Mouse (Mus musculus): ENCODE data around the gene Itpkb. TPM values are rescaled to one million over a fixed set of nuclear protein-coding genes. Genes with fewer than 3 reads are reported as not detected.
A peak's percentile ranks its signal among the peaks of the same experiment; 100 is the strongest.

The Itpkb gene
- polyA plus RNA-seq (2015; fragmentation: Nextera tagmentation; extraction: Ambion mirVana), result 11.2 and 12.2 TPM in 2 replicates

- Histone ChIP-seq H3K4me2 (peak within 1 kb of the TSS; percentile 99), H3K4me1 (peaks cover 51% of the 10 kb centered on the region), H3K9ac (peak within 1 kb of the TSS; percentile 88), H3K27me3 (peaks cover 12% of the 10 kb centered on the region), H3K4me3 (peak within 1 kb of the TSS; percentile 66), H3K9me3 (no peaks in the 10 kb centered on the region), H3K36me3 (peaks cover 22% of the 10 kb centered on the region), H3K27ac (peak within 1 kb of the TSS; percentile 97)
- WGBS, result under 1% methylated on average over 19 of the region's 19 CpGs
- ATAC-seq (ENCODE audit: insufficient number of reproducible peaks, insufficient read depth, low FRiP score, low TSS enrichment, low read depth), result 0 out of 2 replicates have a peak, but pooled peaks have one; percentile 38
Measured at GRCm38 (mm10) chr1:180330145-180330706, at the start of gene Itpkb. Gene Itpkb, plus strand, starts transcription at chr1:180330485.

GRCm38 (mm10) chr1:180282581-180282980, 47.7 kb upstream of the Itpkb start:
- Histone ChIP-seq H3K4me3 (no peak overlapping the region), H3K9me3 (no peaks in the 10 kb centered on the region), H3K4me1 (peaks cover 51% of the 10 kb centered on the region), H3K9ac (no peak overlapping the region), H3K36me3 (no peaks in the 10 kb centered on the region), H3K4me2 (no peak overlapping the region), H3K27ac (no peak overlapping the region), H3K27me3 (no peaks in the 10 kb centered on the region)
- 18% methylated on average over 6 of the region's 6 CpGs for WGBS
- ATAC-seq (ENCODE audit: insufficient number of reproducible peaks, insufficient read depth, low FRiP score, low TSS enrichment, low read depth), result no peak

- H3K4me1 ChIP-seq, result peaks cover 52% of the 10 kb centered on the region
Measured at GRCm38 (mm10) chr1:180283813-180284768, 46.2 kb upstream of the Itpkb start.

GRCm38 (mm10) chr1:180286081-180286831, 44.0 kb upstream of the Itpkb start:
- Histone ChIP-seq H3K27ac (peak overlapping the region; percentile 55), H3K9ac (no peak overlapping the region), H3K4me2 (peak overlapping the region; percentile 20; the same call in 1 of the 2 replicates), H3K36me3 (no peaks in the 10 kb centered on the region), H3K4me3 (no peak overlapping the region), H3K9me3 (no peaks in the 10 kb centered on the region), H3K4me1 (peaks cover 48% of the 10 kb centered on the region), H3K27me3 (no peaks in the 10 kb centered on the region)
- no peak for ATAC-seq (ENCODE audit: insufficient number of reproducible peaks, insufficient read depth, low FRiP score, low TSS enrichment, low read depth)
- 37% methylated on average over 15 of the region's 15 CpGs for WGBS

More at GRCm38 (mm10) chr1:180283813-180284768, 46.2 kb upstream of the Itpkb start:
- ATAC-seq (ENCODE audit: insufficient number of reproducible peaks, insufficient read depth, low FRiP score, low TSS enrichment, low read depth), result 0 out of 2 replicates have a peak, but pooled peaks have one; percentile 13
- peak overlapping the region; percentile 51 for H3K27ac ChIP-seq
- H3K36me3 ChIP-seq, result no peaks in the 10 kb centered on the region
- no peaks in the 10 kb centered on the region for H3K27me3 ChIP-seq
- no peak overlapping the region for H3K4me3 ChIP-seq
- WGBS, result 18% methylated on average over 16 of the region's 16 CpGs
- H3K9me3 ChIP-seq, result no peaks in the 10 kb centered on the region
- H3K9ac ChIP-seq, result no peak overlapping the region
- H3K4me2 ChIP-seq, result peak overlapping the region; percentile 29

GRCm38 (mm10) chr1:180288227-180288626, 42.1 kb upstream of the Itpkb start:
- no peaks in the 10 kb centered on the region for H3K9me3 ChIP-seq
- H3K36me3 ChIP-seq, result no peaks in the 10 kb centered on the region
- H3K9ac ChIP-seq, result no peak overlapping the region
- H3K27ac ChIP-seq, result no peak overlapping the region
- no peak overlapping the region for H3K4me2 ChIP-seq
- no peaks in the 10 kb centered on the region for H3K27me3 ChIP-seq
- ATAC-seq (ENCODE audit: insufficient number of reproducible peaks, insufficient read depth, low FRiP score, low TSS enrichment, low read depth), result no peak
- no peak overlapping the region for H3K4me3 ChIP-seq
- H3K4me1 ChIP-seq, result peaks cover 44% of the 10 kb centered on the region
- 70% methylated on average over 7 of the region's 7 CpGs for WGBS

GRCm38 (mm10) chr1:180288872-180289468, 41.3 kb upstream of the Itpkb start:
- ATAC-seq (ENCODE audit: insufficient number of reproducible peaks, insufficient read depth, low FRiP score, low TSS enrichment, low read depth), result no peak
- Histone ChIP-seq H3K4me1 (peaks cover 38% of the 10 kb centered on the region), H3K4me3 (no peak overlapping the region), H3K36me3 (no peaks in the 10 kb centered on the region), H3K27ac (no peak overlapping the region), H3K27me3 (no peaks in the 10 kb centered on the region), H3K4me2 (no peak overlapping the region), H3K9ac (no peak overlapping the region), H3K9me3 (no peaks in the 10 kb centered on the region)
- WGBS, result 82% methylated on average over 7 of the region's 7 CpGs

- WGBS, result 81% methylated on average over 5 of the region's 5 CpGs
Measured at GRCm38 (mm10) chr1:180289788-180290187, 40.5 kb upstream of the Itpkb start.

GRCm38 (mm10) chr1:180290358-180290757, 39.9 kb upstream of the Itpkb start:
- no peak for ATAC-seq (ENCODE audit: insufficient number of reproducible peaks, insufficient read depth, low FRiP score, low TSS enrichment, low read depth)
- 86% methylated on average over 4 of the region's 4 CpGs for WGBS
- Histone ChIP-seq H3K27me3 (no peaks in the 10 kb centered on the region), H3K36me3 (no peaks in the 10 kb centered on the region), H3K9ac (no peak overlapping the region), H3K4me1 (peaks cover 24% of the 10 kb centered on the region), H3K27ac (no peak overlapping the region), H3K9me3 (no peaks in the 10 kb centered on the region), H3K4me2 (no peak overlapping the region), H3K4me3 (no peak overlapping the region)

More at GRCm38 (mm10) chr1:180289788-180290187, 40.5 kb upstream of the Itpkb start:
- H3K4me2 ChIP-seq, result no peak overlapping the region
- H3K27ac ChIP-seq, result no peak overlapping the region
- no peak overlapping the region for H3K9ac ChIP-seq
- no peak for ATAC-seq (ENCODE audit: insufficient number of reproducible peaks, insufficient read depth, low FRiP score, low TSS enrichment, low read depth)
- peaks cover 30% of the 10 kb centered on the region for H3K4me1 ChIP-seq
- no peak overlapping the region for H3K4me3 ChIP-seq
- H3K36me3 ChIP-seq, result no peaks in the 10 kb centered on the region
- no peaks in the 10 kb centered on the region for H3K27me3 ChIP-seq
- H3K9me3 ChIP-seq, result no peaks in the 10 kb centered on the region

- H3K36me3 ChIP-seq, result no peaks in the 10 kb centered on the region
- H3K4me1 ChIP-seq, result peaks cover 13% of the 10 kb centered on the region
- 87% methylated on average over 9 of the region's 9 CpGs for WGBS
- no peak overlapping the region for H3K4me2 ChIP-seq
- ATAC-seq (ENCODE audit: insufficient number of reproducible peaks, insufficient read depth, low FRiP score, low TSS enrichment, low read depth), result no peak
- H3K9ac ChIP-seq, result no peak overlapping the region
- no peaks in the 10 kb centered on the region for H3K27me3 ChIP-seq
- H3K9me3 ChIP-seq, result no peaks in the 10 kb centered on the region
- no peak overlapping the region for H3K27ac ChIP-seq
- H3K4me3 ChIP-seq, result no peak overlapping the region
Measured at GRCm38 (mm10) chr1:180296088-180296487, 34.2 kb upstream of the Itpkb start.

GRCm38 (mm10) chr1:180299697-180300096, 30.6 kb upstream of the Itpkb start:
- Histone ChIP-seq H3K36me3 (no peaks in the 10 kb centered on the region), H3K27me3 (no peaks in the 10 kb centered on the region), H3K4me1 (peaks cover 18% of the 10 kb centered on the region), H3K9ac (no peak overlapping the region), H3K9me3 (no peaks in the 10 kb centered on the region), H3K4me2 (no peak overlapping the region), H3K4me3 (no peak overlapping the region), H3K27ac (no peak overlapping the region)
- 88% methylated on average over 4 of the region's 4 CpGs for WGBS
- no peak for ATAC-seq (ENCODE audit: insufficient number of reproducible peaks, insufficient read depth, low FRiP score, low TSS enrichment, low read depth)

GRCm38 (mm10) chr1:180300292-180300691, 30.0 kb upstream of the Itpkb start:
- Histone ChIP-seq H3K4me3 (no peak overlapping the region), H3K9ac (no peak overlapping the region), H3K27me3 (no peaks in the 10 kb centered on the region), H3K9me3 (no peaks in the 10 kb centered on the region), H3K27ac (no peak overlapping the region), H3K4me1 (peaks cover 21% of the 10 kb centered on the region), H3K4me2 (no peak overlapping the region), H3K36me3 (no peaks in the 10 kb centered on the region)
- no peak for ATAC-seq (ENCODE audit: insufficient number of reproducible peaks, insufficient read depth, low FRiP score, low TSS enrichment, low read depth)
- 85% methylated on average over 4 of the region's 4 CpGs for WGBS

Measured in embryonic facial prominence, embryonic 13.5 days (tissue).